Mouse (Mus musculus) hindbrain, embryonic 11.5 days (tissue): Measurements from ENCODE around the gene Acot6. TPM values are rescaled to one million over a fixed set of nuclear protein-coding genes. Genes with fewer than 3 reads are reported as not detected.

ENCODE experiments used
- polyA plus RNA-seq: library from polyadenylated mRNA; unstranded; fragments of >200 nt; fragmentation: Nextera tagmentation; extraction: Ambion mirVana; gene quantifications from 2 replicates; pipeline ENCODE4 v1.2.1, GENCODE M21; 2014

Gene Acot6
- polyA plus RNA-seq, 1 experiment from 2014 or later = 0.76 TPM

Other genes starting within 250 kb of the Acot6 start
- gene Numb, start 178.7 kb upstream of the Acot6 start, polyA plus RNA-seq = 27.5 and 31.0 TPM in 2 replicates
- 14.9 and 15.0 TPM in 2 replicates for gene Riox1, start 150.0 kb upstream of the Acot6 start, polyA plus RNA-seq
- 0.08 TPM in 1 of 2 replicates, not detected in the other for gene Heatr4, start 115.8 kb upstream of the Acot6 start, polyA plus RNA-seq
- gene Acot2, start 112.8 kb upstream of the Acot6 start, polyA plus RNA-seq = 14.0 and 15.7 TPM in 2 replicates
- gene Acot1, start 91.2 kb upstream of the Acot6 start, polyA plus RNA-seq = 45.5 and 49.5 TPM in 2 replicates
- gene Acot4, start 62.3 kb upstream of the Acot6 start, polyA plus RNA-seq = 0.14 and 0.63 TPM in 2 replicates
- gene Gm49366, start 61.7 kb upstream of the Acot6 start, polyA plus RNA-seq = not detected in 2 replicates
- gene Acot3, start 48.5 kb upstream of the Acot6 start, polyA plus RNA-seq = 0.37 and 0.47 TPM in 2 replicates
- gene Acot5, start 31.3 kb upstream of the Acot6 start, polyA plus RNA-seq = not detected in 2 replicates
- 4.8 and 6.3 TPM in 2 replicates for gene Dnal1, start 13.7 kb downstream of the Acot6 start, polyA plus RNA-seq
- 2.4 and 2.6 TPM in 2 replicates for gene Pnma1, start 47.8 kb downstream of the Acot6 start, polyA plus RNA-seq
- 4.2 and 6.1 TPM in 2 replicates for gene Elmsan1, start 118.2 kb downstream of the Acot6 start, polyA plus RNA-seq
- 16.0 and 17.9 TPM in 2 replicates for gene Ptgr2, start 184.6 kb downstream of the Acot6 start, polyA plus RNA-seq
- 126 TPM in 2 replicates for gene Zfp410, start 216.2 kb downstream of the Acot6 start, polyA plus RNA-seq